ENCODE assay signal across 19 mouse cellular contexts in the genomic region with DNA sequence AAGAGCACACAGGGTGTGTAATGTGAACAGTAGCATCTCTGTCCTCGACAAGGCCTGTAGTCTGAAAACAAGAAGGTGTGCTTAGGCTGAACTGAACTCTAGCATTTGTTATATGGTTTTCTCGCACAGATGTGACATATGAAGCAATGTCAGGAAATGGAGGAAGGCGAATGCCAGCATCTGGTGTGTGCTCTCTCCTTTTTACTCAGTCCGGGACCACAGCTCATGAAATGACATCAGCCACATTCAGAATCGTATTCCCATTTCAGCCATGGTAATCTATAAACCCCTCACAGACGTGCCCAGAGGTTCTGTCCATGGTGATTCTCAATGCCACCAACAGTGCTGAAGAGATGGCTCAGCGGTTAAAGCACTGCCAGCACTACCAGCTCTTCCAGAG. TPM values are rescaled to one million over a fixed set of nuclear protein-coding genes. Genes with fewer than 3 reads are reported as not detected.
DNase-seq lines count a peak whose midpoint lies in the region; ATAC-seq and TF ChIP-seq lines count a peak whose summit lies in the region.
"Had no signal": no experiment of that assay in that cellular context is flagged by ENCODE, and none has a peak within 500 bp of the region (broad histone marks: within the 10 kb centered on the region; RNA-seq: fewer than 3 reads in every experiment).

No protein-coding gene starts in this region.

- no peak overlapping the region for H3K4me3 ChIP-seq in forebrain, embryonic 11.5 days (ENCODE audit: low read depth, low read length)
- no peak overlapping the region for H3K4me3 ChIP-seq in forebrain, embryonic 15.5 days
- H3K4me3 ChIP-seq in midbrain, embryonic 11.5 days (ENCODE audit: low read depth, low read length), result no peak overlapping the region
- H3K4me3 ChIP-seq in midbrain, embryonic 16.5 days (ENCODE audit: low read depth, low read length), result no peak overlapping the region
- H3K4me3 ChIP-seq in CH12.LX (replicated peaks in 1 of 3; ENCODE audit: low read depth in 2 of 3, low read length in 2 of 3, poor library complexity in 1 of 3) (no peak overlapping the region), myocyte (no peak overlapping the region)

- in situ Hi-C loops in CH12.LX (cut with MboI; ENCODE audit: low pct_ligation_motif_present, low pct_unique_long_range_greater_than_20kb, low sequenced_read_pairs), result loop anchor here (10.0 kb wide), 1 partner anchor 271 kb away; no protein-coding TSS in a partner anchor

- no peaks in the 10 kb centered on the region for H3K36me3 ChIP-seq in forebrain, embryonic 11.5 days (ENCODE audit: control insufficient read depth, insufficient read depth, low read length)
- no peaks in the 10 kb centered on the region for H3K36me3 ChIP-seq in forebrain, embryonic 15.5 days
- no peaks in the 10 kb centered on the region for H3K36me3 ChIP-seq in midbrain, embryonic 11.5 days (ENCODE audit: control insufficient read depth, insufficient read depth, low read length)
- no peaks in the 10 kb centered on the region for H3K36me3 ChIP-seq in midbrain, embryonic 16.5 days (ENCODE audit: control insufficient read depth, insufficient read depth, low read length)
- no peaks in the 10 kb centered on the region for H3K36me3 ChIP-seq in CH12.LX (replicated peaks in 1 of 2; ENCODE audit: control insufficient read depth in 1 of 2, insufficient read depth in 1 of 2, low read length in 1 of 2)
- no peaks in the 10 kb centered on the region for H3K36me3 ChIP-seq in myocyte (ENCODE audit: control insufficient read depth, insufficient read depth)
- H3K36me3 ChIP-seq: G1E had no signal

- no peaks in the 10 kb centered on the region for H3K4me1 ChIP-seq in forebrain, embryonic 11.5 days (replicated peaks; ENCODE audit: control insufficient read depth, insufficient read depth, low read length)
- no peaks in the 10 kb centered on the region for H3K4me1 ChIP-seq in forebrain, embryonic 15.5 days
- H3K4me1 ChIP-seq in midbrain, embryonic 11.5 days (ENCODE audit: control insufficient read depth, insufficient read depth, low read length), result no peaks in the 10 kb centered on the region
- H3K4me1 ChIP-seq in midbrain, embryonic 16.5 days (ENCODE audit: control insufficient read depth, insufficient read depth, low read length), result no peaks in the 10 kb centered on the region
- peaks cover 3 to 8% of the 10 kb centered on the region in 2 experiments; a peak in 3 of 4 replicates for H3K4me1 ChIP-seq in CH12.LX (ENCODE audit: control insufficient read depth in 1 of 2, insufficient read depth in 2 of 2)

- TF ChIP-seq POLR2A in CH12.LX (IDR thresholded peaks at IDR 0.05; ENCODE audit: low read depth, low read length) (no peak), myocyte (IDR thresholded peaks at IDR 0.05; ENCODE audit: insufficient read length, low read depth) (no peak)

- no peak overlapping the region for H3K9ac ChIP-seq in forebrain, embryonic 11.5 days (ENCODE audit: low read length)
- H3K9ac ChIP-seq in forebrain, embryonic 15.5 days (replicated peaks), result no peak overlapping the region
- H3K9ac ChIP-seq in midbrain, embryonic 11.5 days (ENCODE audit: low read length), result no peak overlapping the region
- no peak overlapping the region for H3K9ac ChIP-seq in midbrain, embryonic 16.5 days (ENCODE audit: low read depth, low read length)
- 0 out of 2 replicates have a peak overlapping the region, but pooled peaks have one; percentile 11 for H3K9ac ChIP-seq in CH12.LX (ENCODE audit: insufficient read depth, low read depth)

- dilution Hi-C loops in CH12.LX (cut with MboI; ENCODE audit: extremely low pct_ligation_motif_present, extremely low pct_unique_long_range_greater_than_20kb, low sequenced_read_pairs), result no loop called here

- TF ChIP-seq RAD21 in CH12.LX (IDR thresholded peaks at IDR 0.05; ENCODE audit: low read depth, low read length), result no peak

- peak; percentile 40 for DNase-seq in forebrain, embryonic 11.5 days (ENCODE audit: low spot score)
- peak; percentile 10 for DNase-seq in midbrain, embryonic 11.5 days (ENCODE audit: low spot score, missing footprints)
- no peak for DNase-seq in CH12.LX (ENCODE audit: extremely low read depth)
- DNase-seq in liver, result no peak
- no peak for DNase-seq in kidney, adult 11 months
- DNase-seq: adrenal gland, adult 2 months; adrenal gland, adult 8-10 months; adrenal gland, postnatal 10 days; adrenal gland, postnatal 14 days; adrenal gland, postnatal 25 days; adrenal gland, postnatal 36 days; cerebellum, adult 11 months; cerebellum, adult 11-12 months; cerebellum, adult 18-20 months had no signal

- H3K27me3 ChIP-seq in forebrain, embryonic 11.5 days (ENCODE audit: control insufficient read depth, insufficient read depth, low read length), result no peaks in the 10 kb centered on the region
- peaks cover 5% of the 10 kb centered on the region; the same call in 1 of the 2 replicates for H3K27me3 ChIP-seq in forebrain, embryonic 15.5 days
- H3K27me3 ChIP-seq in midbrain, embryonic 11.5 days (ENCODE audit: control insufficient read depth, insufficient read depth, low read length), result no peaks in the 10 kb centered on the region
- peaks cover 3% of the 10 kb centered on the region; the same call in 1 of the 2 replicates for H3K27me3 ChIP-seq in midbrain, embryonic 16.5 days (ENCODE audit: control insufficient read depth, insufficient read depth, low read depth, low read length)
- H3K27me3 ChIP-seq in CH12.LX (replicated peaks) (no peaks in the 10 kb centered on the region), myocyte (ENCODE audit: control insufficient read depth, insufficient read depth, insufficient read length) (no peaks in the 10 kb centered on the region)
- H3K27me3 ChIP-seq: Patski had no signal

- H3K79me2 ChIP-seq in CH12.LX (replicated peaks; ENCODE audit: control insufficient read depth, extremely low read depth, insufficient read depth, poor library complexity, severe bottlenecking) (no peaks in the 10 kb centered on the region), myocyte (ENCODE audit: control insufficient read depth, insufficient read depth) (no peaks in the 10 kb centered on the region)

- no peak overlapping the region for H3K4me2 ChIP-seq in forebrain, embryonic 11.5 days (ENCODE audit: low read depth, low read length, severe bottlenecking)
- no peak overlapping the region for H3K4me2 ChIP-seq in forebrain, embryonic 15.5 days (replicated peaks)
- H3K4me2 ChIP-seq in midbrain, embryonic 11.5 days, result no peak overlapping the region
- no peak overlapping the region for H3K4me2 ChIP-seq in midbrain, embryonic 16.5 days (ENCODE audit: low read length)
- H3K4me2 ChIP-seq in CH12.LX (ENCODE audit: insufficient read depth, low read depth, poor library complexity, severe bottlenecking), result peak overlapping the region; percentile 49
- H3K4me2 ChIP-seq in myocyte (ENCODE audit: low read depth), result peak overlapping the region; percentile 20

- no peak overlapping the region for H3K27ac ChIP-seq in forebrain, embryonic 11.5 days (ENCODE audit: low read depth, low read length)
- H3K27ac ChIP-seq in forebrain, embryonic 15.5 days (replicated peaks), result no peak overlapping the region
- no peak overlapping the region for H3K27ac ChIP-seq in midbrain, embryonic 11.5 days (ENCODE audit: low read depth, low read length)
- H3K27ac ChIP-seq in midbrain, embryonic 16.5 days (ENCODE audit: low read length), result no peak overlapping the region
- no peak overlapping the region for H3K27ac ChIP-seq in CH12.LX (ENCODE audit: insufficient read depth, low read depth)

- TF ChIP-seq CTCF in CH12.LX (conservative IDR thresholded peaks at IDR 0.05 in 1 of 2, IDR thresholded peaks at IDR 0.05 in 1 of 2; ENCODE audit: low read depth in 2 of 2, low read length in 2 of 2), result no peak

- TF ChIP-seq EP300 in CH12.LX (IDR thresholded peaks at IDR 0.05; ENCODE audit: low read length), result peak; percentile 90

- no peaks in the 10 kb centered on the region for H3K9me3 ChIP-seq in forebrain, embryonic 11.5 days (ENCODE audit: control insufficient read depth, low read length)
- H3K9me3 ChIP-seq in forebrain, embryonic 15.5 days, result no peaks in the 10 kb centered on the region
- H3K9me3 ChIP-seq in midbrain, embryonic 11.5 days (ENCODE audit: control insufficient read depth, low read length), result no peaks in the 10 kb centered on the region
- no peaks in the 10 kb centered on the region for H3K9me3 ChIP-seq in midbrain, embryonic 16.5 days (replicated peaks; ENCODE audit: control insufficient read depth, low read length, poor library complexity, severe bottlenecking)
- no peaks in the 10 kb centered on the region for H3K9me3 ChIP-seq in CH12.LX (replicated peaks; ENCODE audit: low read length)

- 85% methylated on average over 7 of the region's 7 CpGs for WGBS in forebrain, embryonic 11.5 days
- 78% methylated on average over 7 of the region's 7 CpGs for WGBS in forebrain, embryonic 15.5 days
- 82% methylated on average over 7 of the region's 7 CpGs for WGBS in midbrain, embryonic 11.5 days
- WGBS in midbrain, embryonic 16.5 days, result 77% methylated on average over 7 of the region's 7 CpGs

- H3ac ChIP-seq in myocyte (ENCODE audit: control insufficient read depth, insufficient read length), result no peak overlapping the region

- ATAC-seq in forebrain, embryonic 11.5 days (replicated peaks; ENCODE audit: low FRiP score), result no peak
- no peak for ATAC-seq in forebrain, embryonic 15.5 days (replicated peaks)
- no peak for ATAC-seq in midbrain, embryonic 11.5 days (ENCODE audit: low FRiP score)
- no peak for ATAC-seq in midbrain, embryonic 16.5 days
- ATAC-seq: Patski had no signal

TF ChIP-seq in myocyte, 11 proteins besides CTCF, POLR2A, EP300 and RAD21 (continues in another document):
- TF ChIP-seq TCF3 (IDR thresholded peaks at IDR 0.05; ENCODE audit: insufficient read length, low read depth), result no peak

RNA-seq across cellular contexts. Expression of a gene that starts 15.7 kb away (rescaled TPM):
- polyA plus RNA-seq in forebrain, embryonic 11.5 days (2014; fragmentation: Nextera tagmentation; extraction: Ambion mirVana), result 127 and 150 TPM in 2 replicates
- polyA plus RNA-seq in forebrain, embryonic 15.5 days (2015; fragmentation: Nextera tagmentation; extraction: Ambion mirVana), result 56.3 and 57.7 TPM in 2 replicates
- 135 and 140 TPM in 2 replicates for polyA plus RNA-seq in midbrain, embryonic 11.5 days (2014; fragmentation: Nextera tagmentation; extraction: Ambion mirVana)
- 10.1 and 11.2 TPM in 2 replicates for polyA plus RNA-seq in midbrain, embryonic 16.5 days (2015; fragmentation: Nextera tagmentation; extraction: Ambion mirVana)
- total RNA-seq in CH12.LX (2012; rRNA removed) (21.5 and 22.3 TPM in 2 replicates), CH12.LX (2014; rRNA removed) (10.4 and 16.5 TPM in 2 replicates)
- polyA plus RNA-seq in CH12.LX (2012; ENCODE audit: insufficient read length, low read depth) (23.4 and 28.2 TPM in 2 replicates), myocyte (2012; fragmentation: generic; extraction: Trizol) (2.2 TPM)

RNA-seq across cellular contexts. Expression of a gene that starts 24.5 kb away (rescaled TPM):
- 4.5 and 5.1 TPM in 2 replicates for polyA plus RNA-seq in forebrain, embryonic 11.5 days (2014; fragmentation: Nextera tagmentation; extraction: Ambion mirVana)
- 0.64 and 0.96 TPM in 2 replicates for polyA plus RNA-seq in forebrain, embryonic 15.5 days (2015; fragmentation: Nextera tagmentation; extraction: Ambion mirVana)
- 4.3 TPM in 2 replicates for polyA plus RNA-seq in midbrain, embryonic 11.5 days (2014; fragmentation: Nextera tagmentation; extraction: Ambion mirVana)
- 1.0 and 1.2 TPM in 2 replicates for polyA plus RNA-seq in midbrain, embryonic 16.5 days (2015; fragmentation: Nextera tagmentation; extraction: Ambion mirVana)
- total RNA-seq in CH12.LX (2012; rRNA removed) (under 0.01 and 0.04 TPM in 2 replicates), CH12.LX (2014; rRNA removed) (not detected in 2 replicates)
- polyA plus RNA-seq in CH12.LX (2012; ENCODE audit: insufficient read length, low read depth) (0.10 and 0.37 TPM in 2 replicates), myocyte (2012; fragmentation: generic; extraction: Trizol) (13.6 TPM)
- polyA plus RNA-seq: G1E had no signal

Comparison
In these comparisons a context has a peak if more than half of its experiments do, and no peak if none do; other contexts are left out.
1. DNase-seq: peak in forebrain, embryonic 11.5 days (single experiment) and midbrain, embryonic 11.5 days (single experiment); none in CH12.LX (single experiment), liver (single experiment) and kidney, adult 11 months (single experiment).
2. H3K4me2 ChIP-seq: peak in CH12.LX (single experiment) and myocyte (single experiment); none in forebrain, embryonic 11.5 days (single experiment), forebrain, embryonic 15.5 days (single experiment), midbrain, embryonic 11.5 days (single experiment) and midbrain, embryonic 16.5 days (single experiment).